Mouse (Mus musculus) lung, embryonic 16.5 days (tissue): ENCODE measurements around the gene Wdfy2. TPM values are rescaled to one million over a fixed set of nuclear protein-coding genes. Genes with fewer than 3 reads are reported as not detected.

Experiments
- ATAC-seq: fragments of 200-750 bp; cut with Nextera tagmentation; 2 replicates; pipeline ENCODE4 v1.8.0; 2017; ENCODE audit warnings: low read depth, mild to moderate bottlenecking, moderate library complexity
- H3K27ac ChIP-seq: fragments of 300-500 bp; sonication (generic); 2 replicates; pipeline ENCODE4 v1.5.1; 2014; ENCODE audit warnings: mild to moderate bottlenecking, control low read depth, low read length
- H3K27me3 ChIP-seq: fragments of 300-500 bp; sonication (generic); 2 replicates; pipeline ENCODE4 v1.6.1; 2014; ENCODE audit warnings: low read depth, low read length, mixed read lengths; ENCODE audit not compliant: control insufficient read depth, insufficient read depth
- H3K36me3 ChIP-seq: fragments of 300-500 bp; sonication (generic); 2 replicates; pipeline ENCODE4 v1.6.1; 2014; ENCODE audit warnings: low read length; ENCODE audit not compliant: control insufficient read depth, insufficient read depth
- H3K4me1 ChIP-seq: fragments of 300-500 bp; sonication (generic); replicated peaks from 2 replicates; pipeline ENCODE4 v1.6.1; 2014; ENCODE audit warnings: low read length, mixed read lengths; ENCODE audit not compliant: control insufficient read depth, insufficient read depth
- H3K4me2 ChIP-seq: fragments of 300-500 bp; sonication (generic); 2 replicates; pipeline ENCODE4 v1.6.1; 2014; ENCODE audit warnings: low read depth, low read length, control low read depth
- H3K4me3 ChIP-seq: fragments of 300-500 bp; sonication (generic); 2 replicates; pipeline ENCODE4 v1.5.1; 2014; ENCODE audit warnings: mild to moderate bottlenecking, low read length, control low read depth
- H3K9ac ChIP-seq: fragments of 300-500 bp; sonication (generic); 2 replicates; pipeline ENCODE4 v1.6.1; 2014; ENCODE audit warnings: low read length, control low read depth
- H3K9me3 ChIP-seq: fragments of 300-500 bp; sonication (generic); 2 replicates; pipeline ENCODE4 v1.6.1; 2016; ENCODE audit warnings: low read length; ENCODE audit not compliant: control insufficient read depth
- WGBS: fragments of 180-500 bp; shearing (Covaris S2); extraction: QIAGEN DNeasy Blood & Tissue Kit; methylation state at CpG from one replicate; pipeline ENCODE4 v1.1.7; 2014; 5-methylcytosine and 5-hydroxymethylcytosine counted together
- polyA plus RNA-seq: library from polyadenylated mRNA; unstranded; fragments of >200 nt; fragmentation: Nextera tagmentation; extraction: Ambion mirVana; gene quantifications from 2 replicates; pipeline ENCODE4 v1.2.1, GENCODE M21; 2015

Gene Wdfy2
- polyA plus RNA-seq, 1 experiment from 2014 or later, result 7.7 TPM

DNA sequence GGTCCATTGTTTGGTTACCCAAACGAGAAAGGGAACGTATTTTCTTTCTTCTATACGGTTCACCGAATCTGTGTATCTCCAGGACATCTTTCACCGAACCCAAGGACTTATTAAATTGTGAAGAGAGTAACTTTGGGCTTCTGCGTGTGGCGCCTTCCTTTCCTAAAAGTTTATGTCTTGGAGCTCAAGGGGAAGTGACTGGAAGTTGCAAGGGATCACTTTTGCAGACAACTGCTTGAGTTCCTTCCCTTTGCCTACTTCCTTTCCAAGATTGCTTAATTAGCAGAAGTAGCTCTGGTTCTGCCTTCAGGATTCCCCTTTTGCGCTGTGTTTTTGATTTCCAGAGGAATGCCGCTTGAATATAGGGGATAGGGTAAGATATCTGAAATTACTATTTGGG lies 858 bp downstream of the Wdfy2 start:
- Histone ChIP-seq H3K9ac (peak overlapping the region; percentile 82), H3K27me3 (no peaks in the 10 kb centered on the region), H3K4me1 (peaks cover 4% of the 10 kb centered on the region; the same call in 1 of the 2 replicates), H3K36me3 (no peaks in the 10 kb centered on the region), H3K4me3 (peak overlapping the region; percentile 91), H3K4me2 (peak overlapping the region; percentile 77), H3K9me3 (no peaks in the 10 kb centered on the region), H3K27ac (peak overlapping the region; percentile 71)
- no peak for ATAC-seq
- 5% methylated on average over 9 of the region's 9 CpGs for WGBS

- Histone ChIP-seq H3K9ac (no peak overlapping the region), H3K9me3 (no peaks in the 10 kb centered on the region)
- ATAC-seq, result no peak
Measured at GRCm38 (mm10) chr14:62841726-62842125, 4.2 kb downstream of the Wdfy2 start.

DNA sequence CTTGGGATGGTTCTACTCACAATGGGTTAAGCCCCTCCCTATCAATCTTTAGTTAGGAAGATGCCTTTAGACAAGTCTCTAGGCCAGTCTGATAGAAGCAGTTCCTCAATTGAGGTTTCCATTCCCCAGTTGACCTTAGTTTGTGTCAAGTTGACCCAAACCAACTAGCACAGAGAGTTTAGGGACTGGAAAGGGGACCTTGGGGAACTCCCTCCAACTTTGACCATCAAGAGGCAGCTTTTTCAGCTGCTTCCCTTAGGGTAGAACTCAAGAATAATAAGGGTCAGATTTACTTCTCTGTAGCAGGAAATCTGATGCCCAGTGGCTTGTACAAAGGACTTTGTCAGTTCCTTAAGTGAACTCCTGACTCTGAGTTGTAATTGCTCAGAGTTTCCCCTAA lies 5.0 kb downstream of the Wdfy2 start:
- Histone ChIP-seq H3K9ac (no peak overlapping the region), H3K36me3 (no peaks in the 10 kb centered on the region), H3K27ac (no peak overlapping the region), H3K27me3 (no peaks in the 10 kb centered on the region), H3K9me3 (no peaks in the 10 kb centered on the region), H3K4me3 (no peak overlapping the region), H3K4me1 (peaks cover 23% of the 10 kb centered on the region), H3K4me2 (no peak overlapping the region)
- no peak for ATAC-seq

More at GRCm38 (mm10) chr14:62841726-62842125, 4.2 kb downstream of the Wdfy2 start:
- H3K27ac ChIP-seq, result no peak overlapping the region
- no peak overlapping the region for H3K4me3 ChIP-seq
- no peak overlapping the region for H3K4me2 ChIP-seq
- H3K36me3 ChIP-seq, result no peaks in the 10 kb centered on the region
- H3K4me1 ChIP-seq, result peaks cover 23% of the 10 kb centered on the region
- no peaks in the 10 kb centered on the region for H3K27me3 ChIP-seq

GRCm38 (mm10) chr14:62842976-62843375 lies 5.5 kb downstream of the Wdfy2 start:
- WGBS, result 60% methylated on average over 2 of the region's 2 CpGs
- ATAC-seq, result no peak
- no peaks in the 10 kb centered on the region for H3K36me3 ChIP-seq
- no peak overlapping the region for H3K4me2 ChIP-seq
- no peak overlapping the region for H3K4me3 ChIP-seq
- no peak overlapping the region for H3K9ac ChIP-seq
- no peaks in the 10 kb centered on the region; the same call in 1 of the 2 replicates for H3K9me3 ChIP-seq
- H3K27me3 ChIP-seq, result no peaks in the 10 kb centered on the region
- H3K27ac ChIP-seq, result no peak overlapping the region
- peaks cover 23% of the 10 kb centered on the region for H3K4me1 ChIP-seq

- Histone ChIP-seq H3K9me3 (peaks cover 4% of the 10 kb centered on the region; the same call in 1 of the 2 replicates), H3K27me3 (no peaks in the 10 kb centered on the region), H3K4me2 (no peak overlapping the region), H3K27ac (peak overlapping the region; percentile 64), H3K9ac (no peak overlapping the region), H3K4me1 (peaks cover 19% of the 10 kb centered on the region), H3K4me3 (no peak overlapping the region), H3K36me3 (0 out of 2 replicates have a peak, but pooled peaks cover under 1% of the 10 kb centered on the region)
- ATAC-seq, result no peak
- WGBS, result 68% methylated on average over 8 of the region's 8 CpGs
Measured at GRCm38 (mm10) chr14:62844226-62844625, 6.7 kb downstream of the Wdfy2 start.

DNA sequence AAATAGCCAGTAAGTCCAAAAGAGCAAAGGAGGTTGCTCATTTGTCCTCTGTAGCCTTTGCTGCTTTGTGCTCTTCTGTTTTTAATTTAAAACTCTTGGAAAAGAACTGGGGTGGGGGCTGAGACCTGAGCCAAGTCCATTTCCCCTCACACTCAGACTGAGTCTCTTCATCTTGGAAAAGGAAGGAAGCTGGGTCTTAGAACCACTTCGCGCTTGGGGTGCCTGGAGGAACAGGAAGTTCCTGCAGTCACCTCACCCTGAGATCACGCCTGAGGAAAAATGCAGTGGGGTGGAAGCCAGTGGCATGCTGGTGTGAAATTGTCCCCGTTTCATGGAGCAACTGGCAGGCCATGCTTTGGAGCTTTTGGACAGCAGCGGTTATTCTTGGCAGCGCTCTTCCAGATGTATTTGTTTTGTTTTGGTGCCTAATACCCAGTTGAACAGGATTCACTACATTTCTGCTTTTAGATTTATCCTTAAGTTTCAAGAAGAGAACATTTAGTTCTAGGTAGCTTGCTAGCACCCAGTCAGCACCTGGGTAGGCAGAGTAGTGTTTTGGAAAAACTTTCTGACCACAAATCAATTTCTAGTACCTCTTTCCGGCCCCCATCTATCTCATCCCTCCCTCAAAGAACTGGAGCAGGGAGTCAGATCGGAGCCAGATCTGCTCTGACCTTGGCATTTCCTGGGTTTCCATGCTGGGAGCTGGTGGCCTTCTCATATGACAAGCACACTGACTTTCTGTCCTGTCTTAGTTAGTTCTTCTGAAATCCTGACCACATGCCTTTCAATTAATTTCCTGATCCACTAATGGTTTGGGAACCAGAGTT lies 7.7 kb downstream of the Wdfy2 start:
- H3K27ac ChIP-seq, result peak overlapping the region; percentile 64
- no peak overlapping the region for H3K4me3 ChIP-seq
- H3K27me3 ChIP-seq, result no peaks in the 10 kb centered on the region
- H3K9me3 ChIP-seq, result peaks cover 4% of the 10 kb centered on the region; the same call in 1 of the 2 replicates
- H3K36me3 ChIP-seq, result 0 out of 2 replicates have a peak, but pooled peaks cover 3% of the 10 kb centered on the region
- peak; percentile 72 for ATAC-seq
- WGBS, result 42% methylated on average over 8 of the region's 8 CpGs
- H3K4me1 ChIP-seq, result peaks cover 19% of the 10 kb centered on the region
- H3K9ac ChIP-seq, result peak overlapping the region; percentile 33; the same call in 1 of the 2 replicates
- H3K4me2 ChIP-seq, result peak overlapping the region; percentile 33; the same call in 1 of the 2 replicates

DNA sequence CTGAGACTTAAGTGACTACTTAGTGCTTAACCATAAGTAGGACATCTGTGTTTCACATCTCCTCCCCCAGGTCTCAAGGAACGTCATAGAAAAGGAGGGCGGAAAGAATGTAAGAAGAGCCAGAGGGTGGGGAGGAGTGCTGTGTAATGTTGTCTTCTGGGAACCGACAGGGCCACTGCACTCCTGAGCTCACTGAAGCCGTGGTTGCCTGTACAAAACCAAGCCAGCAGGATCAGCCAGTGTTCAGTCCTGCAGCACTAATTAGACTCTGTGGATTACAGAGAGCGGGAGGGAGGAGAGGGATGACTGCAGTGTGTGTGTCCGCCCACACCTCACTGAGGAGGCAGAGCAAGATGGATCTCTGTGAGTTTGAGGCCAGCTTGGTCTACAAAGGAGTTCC lies 13.5 kb downstream of the Wdfy2 start:
- Histone ChIP-seq H3K4me2 (no peak overlapping the region), H3K4me3 (no peak overlapping the region), H3K27me3 (no peaks in the 10 kb centered on the region), H3K4me1 (peaks cover 5% of the 10 kb centered on the region; the same call in 1 of the 2 replicates), H3K9me3 (peaks cover 4% of the 10 kb centered on the region; the same call in 1 of the 2 replicates), H3K27ac (no peak overlapping the region), H3K9ac (no peak overlapping the region), H3K36me3 (0 out of 2 replicates have a peak, but pooled peaks cover 3% of the 10 kb centered on the region)
- no peak for ATAC-seq
- 49% methylated on average over 6 of the region's 6 CpGs for WGBS

GRCm38 (mm10) chr14:62852840-62853239 lies 15.4 kb downstream of the Wdfy2 start:
- no peak overlapping the region for H3K4me3 ChIP-seq
- H3K27me3 ChIP-seq, result no peaks in the 10 kb centered on the region
- no peak overlapping the region for H3K4me2 ChIP-seq
- no peak overlapping the region for H3K27ac ChIP-seq
- H3K9ac ChIP-seq, result no peak overlapping the region
- ATAC-seq, result no peak
- 0 out of 2 replicates have a peak, but pooled peaks cover 3% of the 10 kb centered on the region for H3K36me3 ChIP-seq
- 64% methylated on average over 3 of the region's 3 CpGs for WGBS
- peaks cover 4% of the 10 kb centered on the region; the same call in 1 of the 2 replicates for H3K9me3 ChIP-seq
- H3K4me1 ChIP-seq, result peaks cover 5% of the 10 kb centered on the region; the same call in 1 of the 2 replicates

DNA sequence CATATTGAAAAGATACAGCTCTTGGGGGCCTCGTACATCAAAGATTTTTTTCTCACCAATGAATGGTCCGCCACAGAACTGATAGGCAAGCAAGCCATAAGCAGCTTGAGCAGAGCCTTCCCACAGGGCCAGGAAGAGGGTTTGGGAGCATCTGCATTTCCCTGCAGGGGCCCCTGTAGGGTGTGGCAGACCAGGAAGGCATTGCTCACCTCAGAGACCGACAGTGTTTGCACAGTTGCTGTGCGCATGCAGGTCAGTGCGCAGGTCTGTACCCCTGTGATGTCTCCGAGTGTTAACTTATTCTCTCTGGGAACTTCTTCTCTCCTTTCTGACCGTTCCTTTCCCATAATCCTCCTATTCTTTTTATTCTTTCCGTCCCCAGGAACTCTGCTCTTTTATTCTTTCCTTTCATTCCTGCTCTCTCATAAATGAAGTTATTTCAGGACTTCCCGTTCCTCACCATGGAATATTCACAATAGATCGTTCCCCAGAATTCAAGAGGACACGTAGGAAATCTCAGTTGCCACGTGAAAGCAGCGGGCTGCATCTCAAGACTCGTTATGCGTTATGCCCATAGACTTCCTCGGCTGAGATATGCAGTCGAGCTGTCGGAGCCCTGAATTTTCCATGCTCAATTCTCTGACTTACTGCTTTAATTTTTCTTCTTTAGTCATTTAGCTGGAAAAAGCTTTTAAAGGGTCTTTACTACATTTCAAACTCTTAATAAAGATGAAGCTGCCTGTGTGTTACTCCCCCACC lies 17.8 kb downstream of the Wdfy2 start:
- Histone ChIP-seq H3K9me3 (no peaks in the 10 kb centered on the region), H3K27ac (no peak overlapping the region), H3K9ac (no peak overlapping the region), H3K4me3 (no peak overlapping the region), H3K4me2 (no peak overlapping the region), H3K36me3 (no peaks in the 10 kb centered on the region), H3K4me1 (peaks cover 5% of the 10 kb centered on the region; the same call in 1 of the 2 replicates), H3K27me3 (no peaks in the 10 kb centered on the region)
- 72% methylated on average over 18 of the region's 18 CpGs for WGBS
- ATAC-seq, result no peak
